Mouse (Mus musculus) fat pad, adult 2 months (tissue): ENCODE measurements around the gene Gm20388.
"Not testable (repeated sequence)": the region's sequence is repeated elsewhere in the genome, so short reads cannot be mapped to it uniquely, and the experiment has no call there.

Experiments
- DNase-seq: peaks from one replicate; pipeline ENCODE4 v3.0.0-alpha.2; 2011; ENCODE audit warnings: low read depth, low spot score; ENCODE audit errors: extremely low read depth

The Gm20388 gene

GRCm38 (mm10) chr8:123443576-123443921, 3532.9 kb downstream of the Gm20388 start:
- no peak for DNase-seq

GRCm38 (mm10) chr8:123444131-123444530, 3533.5 kb downstream of the Gm20388 start:
- no peak for DNase-seq

GRCm38 (mm10) chr8:123445981-123446380, 3535.3 kb downstream of the Gm20388 start:
- no peak for DNase-seq

- DNase-seq = peak; percentile 78
Measured at GRCm38 (mm10) chr8:123446799-123447198, 3536.2 kb downstream of the Gm20388 start.

GRCm38 (mm10) chr8:123450783-123451182, 3540.1 kb downstream of the Gm20388 start:
- DNase-seq = no peak

GRCm38 (mm10) chr8:123451747-123452146, 3541.1 kb downstream of the Gm20388 start:
- not testable (repeated sequence) for DNase-seq

GRCm38 (mm10) chr8:123452149-123452548, 3541.5 kb downstream of the Gm20388 start:
- DNase-seq = no peak

- DNase-seq = no peak
Measured at GRCm38 (mm10) chr8:123453291-123453690, 3542.7 kb downstream of the Gm20388 start.

GRCm38 (mm10) chr8:123453951-123454350, 3543.3 kb downstream of the Gm20388 start:
- no peak for DNase-seq

GRCm38 (mm10) chr8:123454559-123454958, 3543.9 kb downstream of the Gm20388 start:
- DNase-seq = no peak

GRCm38 (mm10) chr8:123463651-123464050, 3553.0 kb downstream of the Gm20388 start:
- peak; percentile 77 for DNase-seq

- no peak for DNase-seq
Measured at GRCm38 (mm10) chr8:123467476-123467875, 3556.8 kb downstream of the Gm20388 start.

GRCm38 (mm10) chr8:123472991-123473390, 3562.3 kb downstream of the Gm20388 start:
- DNase-seq = not testable (repeated sequence)

GRCm38 (mm10) chr8:123474549-123474948, 3563.9 kb downstream of the Gm20388 start:
- not testable (repeated sequence) for DNase-seq

GRCm38 (mm10) chr8:123476911-123477736, 3566.5 kb downstream of the Gm20388 start:
- DNase-seq = no peak

- no peak for DNase-seq
Measured at GRCm38 (mm10) chr8:123477737-123478258, 3567.2 kb downstream of the Gm20388 start, which contains the start of gene Afg3l1. TSS of gene Afg3l1 (plus strand) at chr8:123477903.

GRCm38 (mm10) chr8:123478456-123479218, 3568.0 kb downstream of the Gm20388 start:
- no peak for DNase-seq

GRCm38 (mm10) chr8:123482627-123483026, 3572.0 kb downstream of the Gm20388 start:
- DNase-seq = no peak

- no peak for DNase-seq
Measured at GRCm38 (mm10) chr8:123491280-123492075, 3580.8 kb downstream of the Gm20388 start.

GRCm38 (mm10) chr8:123492898-123493297, 3582.3 kb downstream of the Gm20388 start:
- DNase-seq = no peak

GRCm38 (mm10) chr8:123497699-123498098, 3587.1 kb downstream of the Gm20388 start:
- no peak for DNase-seq
